Mouse (Mus musculus): Measurements from ENCODE around the gene Zdhhc9. TPM values are rescaled to one million over a fixed set of nuclear protein-coding genes. Genes with fewer than 3 reads are reported as not detected.

Gene Zdhhc9
- 2.2 and 8.2 TPM in 2 replicates for polyA plus RNA-seq (2012; ENCODE audit: low replicate concordance)

DNA sequence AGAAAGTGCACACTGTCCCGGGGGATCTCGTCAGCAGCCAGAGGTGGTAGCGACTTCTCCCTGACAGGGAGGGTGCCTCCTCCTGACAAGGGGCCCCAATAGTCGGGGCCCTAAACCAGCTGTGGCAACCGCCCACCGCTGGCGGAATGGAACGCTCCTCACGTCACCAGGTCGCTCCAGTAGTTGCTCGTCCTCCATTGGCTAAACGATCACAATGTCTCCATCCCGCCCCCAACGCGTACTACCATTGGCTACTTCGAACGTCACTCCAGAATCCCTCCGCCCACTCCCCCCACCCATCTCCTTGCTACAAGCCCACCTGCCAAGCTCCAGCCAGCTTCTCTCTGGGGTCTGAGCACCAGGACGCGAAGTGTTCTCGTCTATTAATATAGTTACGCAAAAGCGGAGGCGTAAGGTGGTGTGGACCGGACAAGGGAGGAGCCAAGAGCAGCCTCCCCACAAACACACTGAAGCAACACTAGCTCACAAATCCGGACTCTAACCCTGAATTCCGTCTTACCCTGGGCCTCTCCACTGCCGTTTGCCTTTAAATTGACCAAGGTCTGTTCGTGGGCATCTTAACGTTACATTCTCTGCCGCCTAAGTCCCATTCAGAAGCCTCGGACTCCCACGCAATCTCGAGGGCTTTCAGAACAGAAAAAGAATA, at the start of gene Zdhhc9:
Zdhhc9 (minus strand) TSS at position 360 of the 667 bp plus-strand sequence.

GRCm38 (mm10) chrX:48256468-48257007, 47.9 kb upstream of the Zdhhc9 start, which contains the start of gene Utp14a:
Gene Utp14a (plus strand): TSS chrX:48256862.

DNA sequence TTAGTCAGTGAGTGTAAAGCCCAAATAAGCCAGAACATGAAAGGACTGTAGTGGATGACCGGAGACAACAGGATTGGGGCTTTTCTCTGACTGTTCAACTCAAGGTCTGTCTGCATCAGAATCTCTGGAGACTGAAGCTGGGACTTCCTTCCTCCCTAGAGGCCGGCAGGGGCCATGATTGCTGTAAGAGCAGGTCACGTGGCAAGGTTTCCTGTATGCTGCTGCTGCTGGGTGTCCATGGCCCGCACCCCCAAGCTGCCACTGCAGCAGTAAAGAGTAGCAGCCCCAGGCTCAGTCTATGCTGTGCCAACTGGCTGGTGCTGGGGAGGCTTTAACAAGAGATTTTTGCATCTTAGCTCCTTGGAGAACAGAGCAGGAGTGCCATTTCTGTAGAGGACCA, 62.4 kb downstream of the Zdhhc9 start, which contains the start of gene Sash3:
Sash3 (plus strand) TSS at position 175 of the 400 bp plus-strand sequence.

Other genes with a start within 250 kb of the Zdhhc9 start
- 0.40 and 0.64 TPM in 2 replicates for gene Apln, start 174.0 kb downstream of the Zdhhc9 start, polyA plus RNA-seq (2012; ENCODE audit: low replicate concordance)
- gene Xpnpep2, start 100.2 kb downstream of the Zdhhc9 start, polyA plus RNA-seq (2012; ENCODE audit: low replicate concordance), result 0.07 TPM in 1 of 2 replicates, not detected in the other
- gene Sash3, start 62.4 kb downstream of the Zdhhc9 start, polyA plus RNA-seq (2012; ENCODE audit: low replicate concordance), result 10.5 and 30.4 TPM in 2 replicates
- 2.8 and 7.6 TPM in 2 replicates for gene Utp14a, start 48.0 kb upstream of the Zdhhc9 start, polyA plus RNA-seq (2012; ENCODE audit: low replicate concordance)
- gene Bcorl1, start 132.5 kb upstream of the Zdhhc9 start, polyA plus RNA-seq (2012; ENCODE audit: low replicate concordance), result 2.9 and 10.4 TPM in 2 replicates

All from leukemia stem cell, adult 10-12 weeks (primary cell).